Mouse (Mus musculus): Measurements from ENCODE around the gene Zfp46. TPM values are rescaled to one million over a fixed set of nuclear protein-coding genes. Genes with fewer than 3 reads are reported as not detected.
A peak's percentile ranks its signal among the peaks of the same experiment; 100 is the strongest.

Zfp46 gene
- polyA plus RNA-seq, 2 experiments: 30.2 to 39.6 TPM

GRCm38 (mm10) chr4:136261912-136262311 is 22.6 kb upstream of the Zfp46 start:
- ATAC-seq (ENCODE audit: low FRiP score, low read depth) (no peak), DNase-seq (ENCODE audit: low spot score) (no peak)
- no peak overlapping the region for H3K4me2 ChIP-seq (replicated peaks; ENCODE audit: low read depth, low read length, severe bottlenecking)
- no peak overlapping the region for H3K27ac ChIP-seq (replicated peaks; ENCODE audit: low read depth, low read length)
- no peak for TF ChIP-seq POLR2A (IDR thresholded peaks at IDR 0.05; ENCODE audit: borderline replicate concordance, extremely low read depth, insufficient read depth, insufficient read length)
- H3K9ac ChIP-seq (ENCODE audit: low read depth, low read length, severe bottlenecking): no peak overlapping the region
- no peaks in the 10 kb centered on the region for H3K36me3 ChIP-seq (ENCODE audit: control insufficient read depth, insufficient read depth, low read length)
- no peaks in the 10 kb centered on the region for H3K9me3 ChIP-seq (ENCODE audit: control insufficient read depth, low read length)
- H3K27me3 ChIP-seq (ENCODE audit: control insufficient read depth, insufficient read depth, low read length): no peaks in the 10 kb centered on the region; the same call in 1 of the 2 replicates
- H3K4me3 ChIP-seq (replicated peaks; ENCODE audit: low read length): no peak overlapping the region
- no peaks in the 10 kb centered on the region for H3K4me1 ChIP-seq (ENCODE audit: control insufficient read depth, insufficient read depth, low read length)
- 72% methylated on average over 10 of the region's 10 CpGs for WGBS

GRCm38 (mm10) chr4:136263555-136263954 is 20.9 kb upstream of the Zfp46 start:
- H3K27me3 ChIP-seq (ENCODE audit: control insufficient read depth, insufficient read depth, low read length): no peaks in the 10 kb centered on the region; the same call in 1 of the 2 replicates
- H3K4me3 ChIP-seq (replicated peaks; ENCODE audit: low read length): no peak overlapping the region
- no peak overlapping the region for H3K4me2 ChIP-seq (replicated peaks; ENCODE audit: low read depth, low read length, severe bottlenecking)
- H3K9me3 ChIP-seq (ENCODE audit: control insufficient read depth, low read length): no peaks in the 10 kb centered on the region
- no peak for DNase-seq (ENCODE audit: low spot score)
- H3K36me3 ChIP-seq (ENCODE audit: control insufficient read depth, insufficient read depth, low read length): no peaks in the 10 kb centered on the region
- H3K27ac ChIP-seq (replicated peaks; ENCODE audit: low read depth, low read length): no peak overlapping the region
- no peak for ATAC-seq (ENCODE audit: low FRiP score, low read depth)
- WGBS: 97% methylated on average over 4 of the region's 4 CpGs
- H3K4me1 ChIP-seq (ENCODE audit: control insufficient read depth, insufficient read depth, low read length): no peaks in the 10 kb centered on the region
- H3K9ac ChIP-seq (ENCODE audit: low read depth, low read length, severe bottlenecking): no peak overlapping the region
- no peak for TF ChIP-seq POLR2A (IDR thresholded peaks at IDR 0.05; ENCODE audit: borderline replicate concordance, extremely low read depth, insufficient read depth, insufficient read length)

GRCm38 (mm10) chr4:136266716-136267343 is 17.7 kb upstream of the Zfp46 start:
- DNase-seq (ENCODE audit: low spot score): no peak
- TF ChIP-seq POLR2A (IDR thresholded peaks at IDR 0.05; ENCODE audit: borderline replicate concordance, extremely low read depth, insufficient read depth, insufficient read length): no peak
- H3K9ac ChIP-seq (ENCODE audit: low read depth, low read length, severe bottlenecking): no peak overlapping the region
- H3K27ac ChIP-seq (replicated peaks; ENCODE audit: low read depth, low read length): no peak overlapping the region
- no peak for ATAC-seq (ENCODE audit: low FRiP score, low read depth)
- no peak overlapping the region for H3K4me3 ChIP-seq (replicated peaks; ENCODE audit: low read length)
- H3K36me3 ChIP-seq (ENCODE audit: control insufficient read depth, insufficient read depth, low read length): no peaks in the 10 kb centered on the region
- no peaks in the 10 kb centered on the region; the same call in 1 of the 2 replicates for H3K27me3 ChIP-seq (ENCODE audit: control insufficient read depth, insufficient read depth, low read length)
- no peaks in the 10 kb centered on the region for H3K9me3 ChIP-seq (ENCODE audit: control insufficient read depth, low read length)
- no peaks in the 10 kb centered on the region for H3K4me1 ChIP-seq (ENCODE audit: control insufficient read depth, insufficient read depth, low read length)
- no peak overlapping the region for H3K4me2 ChIP-seq (replicated peaks; ENCODE audit: low read depth, low read length, severe bottlenecking)
- WGBS: 77% methylated on average over 9 of the region's 9 CpGs

- no peak overlapping the region for H3K27ac ChIP-seq (replicated peaks; ENCODE audit: low read depth, low read length)
- H3K9ac ChIP-seq (ENCODE audit: low read depth, low read length, severe bottlenecking): no peak overlapping the region
- H3K36me3 ChIP-seq (ENCODE audit: control insufficient read depth, insufficient read depth, low read length): no peaks in the 10 kb centered on the region; the same call in 1 of the 2 replicates
- DNase-seq (ENCODE audit: low spot score) (no peak), ATAC-seq (ENCODE audit: low FRiP score, low read depth) (peak; percentile 41; the same call in 1 of the 2 replicates)
- H3K27me3 ChIP-seq (ENCODE audit: control insufficient read depth, insufficient read depth, low read length): no peaks in the 10 kb centered on the region; the same call in 1 of the 2 replicates
- no peak overlapping the region for H3K4me3 ChIP-seq (replicated peaks; ENCODE audit: low read length)
- H3K4me1 ChIP-seq (ENCODE audit: control insufficient read depth, insufficient read depth, low read length): no peaks in the 10 kb centered on the region
- peaks cover 10% of the 10 kb centered on the region for H3K9me3 ChIP-seq (ENCODE audit: control insufficient read depth, low read length)
- H3K4me2 ChIP-seq (replicated peaks; ENCODE audit: low read depth, low read length, severe bottlenecking): no peak overlapping the region
- 81% methylated on average over 1 of the region's 1 CpGs for WGBS
- TF ChIP-seq POLR2A (IDR thresholded peaks at IDR 0.05; ENCODE audit: borderline replicate concordance, extremely low read depth, insufficient read depth, insufficient read length): no peak
Measured at GRCm38 (mm10) chr4:136268912-136269311, 15.6 kb upstream of the Zfp46 start.

- 90% methylated on average over 8 of the region's 8 CpGs for WGBS
- no peak overlapping the region for H3K4me3 ChIP-seq (replicated peaks; ENCODE audit: low read length)
- no peak overlapping the region for H3K9ac ChIP-seq (ENCODE audit: low read depth, low read length, severe bottlenecking)
- no peaks in the 10 kb centered on the region; the same call in 1 of the 2 replicates for H3K27me3 ChIP-seq (ENCODE audit: control insufficient read depth, insufficient read depth, low read length)
- TF ChIP-seq POLR2A (IDR thresholded peaks at IDR 0.05; ENCODE audit: borderline replicate concordance, extremely low read depth, insufficient read depth, insufficient read length): no peak
- no peak overlapping the region for H3K27ac ChIP-seq (replicated peaks; ENCODE audit: low read depth, low read length)
- peaks cover 10% of the 10 kb centered on the region for H3K9me3 ChIP-seq (ENCODE audit: control insufficient read depth, low read length)
- ATAC-seq (ENCODE audit: low FRiP score, low read depth): no peak
- H3K36me3 ChIP-seq (ENCODE audit: control insufficient read depth, insufficient read depth, low read length): no peaks in the 10 kb centered on the region; the same call in 1 of the 2 replicates
- H3K4me2 ChIP-seq (replicated peaks; ENCODE audit: low read depth, low read length, severe bottlenecking): no peak overlapping the region
- H3K4me1 ChIP-seq (ENCODE audit: control insufficient read depth, insufficient read depth, low read length): no peaks in the 10 kb centered on the region
- DNase-seq (ENCODE audit: low spot score): no peak
Measured at GRCm38 (mm10) chr4:136270648-136271047, 13.8 kb upstream of the Zfp46 start.

Measured in limb, embryonic 14.5 days (tissue).